Mouse (Mus musculus) intestine, embryonic 14.5 days (tissue): ENCODE data around the gene Med18. TPM values are rescaled to one million over a fixed set of nuclear protein-coding genes. Genes with fewer than 3 reads are reported as not detected.

Source experiments
- ATAC-seq: fragments of 200-750 bp; cut with Nextera tagmentation; replicated peaks from 2 replicates; pipeline ENCODE4 v1.8.0; 2017; ENCODE audit warnings: low read depth, moderate number of reproducible peaks, moderate TSS enrichment, moderate library complexity; ENCODE audit not compliant: low FRiP score, low TSS enrichment
- DNase-seq: peaks from one replicate; pipeline ENCODE4 v3.0.0-alpha.2; 2018; ENCODE audit warnings: low spot score
- H3K27ac ChIP-seq: fragments of 300-500 bp; sonication (generic); 2 replicates; pipeline ENCODE4 v1.5.1; 2014; ENCODE audit warnings: low read depth, mild to moderate bottlenecking, control low read depth
- H3K27me3 ChIP-seq: fragments of 300-500 bp; sonication (generic); replicated peaks from 2 replicates; pipeline ENCODE4 v1.6.1; 2014; ENCODE audit warnings: low read length, control low read depth; ENCODE audit not compliant: control insufficient read depth, insufficient read depth
- H3K36me3 ChIP-seq: fragments of 300-500 bp; sonication (generic); 2 replicates; pipeline ENCODE4 v1.6.1; 2014; ENCODE audit warnings: low read length, control low read depth; ENCODE audit not compliant: control insufficient read depth, insufficient read depth
- H3K4me1 ChIP-seq: fragments of 300-500 bp; sonication (generic); replicated peaks from 2 replicates; pipeline ENCODE4 v1.6.1; 2014; ENCODE audit warnings: low read length, control low read depth, mixed read lengths; ENCODE audit not compliant: control insufficient read depth, insufficient read depth
- H3K4me2 ChIP-seq: fragments of 300-500 bp; sonication (generic); 2 replicates; pipeline ENCODE4 v1.6.1; 2014; ENCODE audit warnings: low read length
- H3K4me3 ChIP-seq: fragments of 300-500 bp; sonication (generic); 2 replicates; pipeline ENCODE4 v1.5.1; 2014; ENCODE audit warnings: low read depth, low read length, control low read depth, mixed read lengths
- H3K9ac ChIP-seq: fragments of 300-500 bp; sonication (generic); 2 replicates; pipeline ENCODE4 v1.6.1; 2014; ENCODE audit warnings: mild to moderate bottlenecking, low read length
- H3K9me3 ChIP-seq: fragments of 300-500 bp; sonication (generic); 2 replicates; pipeline ENCODE4 v1.6.1; 2016; ENCODE audit warnings: low read length, control low read depth; ENCODE audit not compliant: control insufficient read depth
- WGBS: fragments of 180-500 bp; shearing (Covaris S2); extraction: QIAGEN DNeasy Blood & Tissue Kit; methylation state at CpG from one replicate; pipeline ENCODE4 v1.1.7; 2014; 5-methylcytosine and 5-hydroxymethylcytosine counted together
- polyA plus RNA-seq: library from polyadenylated mRNA; unstranded; fragments of >200 nt; fragmentation: Nextera tagmentation; extraction: Ambion mirVana; gene quantifications from 2 replicates; pipeline ENCODE4 v1.2.1, GENCODE M21; 2014

Med18 gene
- 11.4 and 16.2 TPM in 2 replicates for polyA plus RNA-seq

- H3K4me3 ChIP-seq: peak within 1 kb of the TSS; percentile 83
Measured at GRCm38 (mm10) chr4:132463430-132464254, at the start of gene Med18. Med18 (minus strand) TSS chr4:132463921.

GRCm38 (mm10) chr4:132512080-132512479 is 48.4 kb upstream of the Med18 start:
- peaks cover 6% of the 10 kb centered on the region for H3K4me1 ChIP-seq
- WGBS: 68% methylated on average over 3 of the region's 3 CpGs
- H3K27ac ChIP-seq: no peak overlapping the region
- H3K9me3 ChIP-seq: no peaks in the 10 kb centered on the region
- H3K27me3 ChIP-seq: no peaks in the 10 kb centered on the region
- no peak overlapping the region for H3K4me3 ChIP-seq
- H3K36me3 ChIP-seq: no peaks in the 10 kb centered on the region
- no peak for DNase-seq
- no peak for ATAC-seq
- no peak overlapping the region for H3K9ac ChIP-seq
- H3K4me2 ChIP-seq: no peak overlapping the region

More at GRCm38 (mm10) chr4:132463430-132464254, at the start of gene Med18:
- H3K4me1 ChIP-seq: peaks cover 8% of the 10 kb centered on the region
- H3K9me3 ChIP-seq: no peaks in the 10 kb centered on the region
- H3K27me3 ChIP-seq: no peaks in the 10 kb centered on the region
- peak within 1 kb of the TSS; percentile 70 for H3K27ac ChIP-seq
- DNase-seq: peak; percentile 95
- peaks cover 27% of the 10 kb centered on the region for H3K36me3 ChIP-seq
- ATAC-seq: peak; percentile 92
- peak within 1 kb of the TSS; percentile 77 for H3K4me2 ChIP-seq
- WGBS: under 1% methylated on average over 44 of the region's 44 CpGs
- peak within 1 kb of the TSS; percentile 86 for H3K9ac ChIP-seq

DNA sequence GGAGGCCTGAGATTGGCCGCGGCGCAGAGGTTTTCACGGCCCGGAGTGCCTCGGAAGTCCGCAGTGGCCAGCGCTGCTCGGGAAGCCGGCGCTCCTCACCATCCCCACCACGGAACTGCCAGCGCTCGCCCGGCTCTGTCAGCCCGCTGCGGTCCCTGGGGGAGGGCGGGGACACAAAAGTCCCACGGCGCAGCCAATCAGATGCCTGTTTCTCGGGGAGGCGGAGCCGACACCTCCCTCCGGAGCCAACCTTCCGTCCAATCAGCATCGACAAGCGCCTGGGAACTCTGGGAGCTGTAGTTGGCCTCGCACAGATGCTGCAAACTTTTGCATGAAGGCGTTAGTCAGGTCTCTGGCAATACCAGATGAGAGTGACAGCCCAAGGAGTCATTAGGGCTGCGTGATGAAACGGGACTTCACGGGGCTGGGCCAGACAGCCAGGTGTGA is 46.7 kb upstream of the Med18 start, which contains the start of gene Sesn2:
TSS of gene Sesn2 (minus strand) at position 150 of the 447 bp plus-strand sequence.
- no peak for DNase-seq

GRCm38 (mm10) chr4:132509621-132510296 is 46.0 kb upstream of the Med18 start:
- Histone ChIP-seq H3K27me3 (no peaks in the 10 kb centered on the region), H3K9me3 (no peaks in the 10 kb centered on the region), H3K4me3 (peak overlapping the region; percentile 82), H3K36me3 (no peaks in the 10 kb centered on the region), H3K4me1 (peaks cover 6% of the 10 kb centered on the region), H3K4me2 (peak overlapping the region; percentile 56), H3K27ac (peak overlapping the region; percentile 78), H3K9ac (peak overlapping the region; percentile 71)
- ATAC-seq (peak; percentile 79), DNase-seq (peak; percentile 94)
- WGBS: under 1% methylated on average over 51 of the region's 52 CpGs

More for the DNA sequence above, 46.7 kb upstream of the Med18 start, which contains the start of gene Sesn2:
- 0% methylated on average over 32 of the region's 32 CpGs for WGBS
- H3K27ac ChIP-seq: peak within 1 kb of the TSS; percentile 78
- peak within 1 kb of the TSS; percentile 71 for H3K9ac ChIP-seq
- peak within 1 kb of the TSS; percentile 82 for H3K4me3 ChIP-seq
- H3K27me3 ChIP-seq: no peaks in the 10 kb centered on the region
- no peaks in the 10 kb centered on the region for H3K9me3 ChIP-seq
- peak; percentile 86 for ATAC-seq
- peak within 1 kb of the TSS; percentile 56 for H3K4me2 ChIP-seq
- no peaks in the 10 kb centered on the region for H3K36me3 ChIP-seq
- peaks cover 6% of the 10 kb centered on the region for H3K4me1 ChIP-seq

- H3K4me1 ChIP-seq: peaks cover 6% of the 10 kb centered on the region; the same call in 1 of the 2 replicates
- no peak overlapping the region for H3K4me2 ChIP-seq
- H3K27me3 ChIP-seq: no peaks in the 10 kb centered on the region
- 51% methylated on average over 2 of the region's 2 CpGs for WGBS
- no peak overlapping the region for H3K9ac ChIP-seq
- 0 out of 2 replicates have a peak overlapping the region, but pooled peaks have one; percentile 1 for H3K27ac ChIP-seq
- DNase-seq (no peak), ATAC-seq (no peak)
- no peaks in the 10 kb centered on the region for H3K9me3 ChIP-seq
- H3K4me3 ChIP-seq: no peak overlapping the region
- no peaks in the 10 kb centered on the region for H3K36me3 ChIP-seq
Measured at GRCm38 (mm10) chr4:132507210-132507609, 43.5 kb upstream of the Med18 start.

DNA sequence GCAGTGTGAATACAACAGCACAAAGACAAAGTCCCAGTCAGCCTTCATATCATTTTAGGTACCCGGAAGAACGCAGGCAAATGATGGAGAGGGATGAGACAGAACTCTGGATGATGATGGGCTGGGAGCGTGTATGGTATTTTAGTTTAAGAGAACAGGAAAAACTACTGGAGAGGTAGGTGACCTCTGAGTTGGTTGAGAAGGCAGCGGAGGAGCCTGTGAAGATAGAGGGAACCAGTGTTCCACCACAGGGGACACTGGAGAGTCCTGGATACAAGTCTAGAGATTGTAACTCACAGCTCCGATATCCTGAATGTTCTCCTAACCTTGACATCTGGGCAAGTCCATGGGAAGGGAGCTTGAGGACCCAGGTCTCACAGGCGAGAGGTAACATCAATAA is 42.5 kb upstream of the Med18 start:
- DNase-seq (no peak), ATAC-seq (no peak)
- H3K27me3 ChIP-seq: no peaks in the 10 kb centered on the region
- no peak overlapping the region for H3K9ac ChIP-seq
- no peak overlapping the region for H3K27ac ChIP-seq
- H3K9me3 ChIP-seq: no peaks in the 10 kb centered on the region
- WGBS: 78% methylated on average over 6 of the region's 6 CpGs
- H3K4me2 ChIP-seq: no peak overlapping the region
- H3K4me1 ChIP-seq: peaks cover 6% of the 10 kb centered on the region; the same call in 1 of the 2 replicates
- H3K4me3 ChIP-seq: no peak overlapping the region
- no peaks in the 10 kb centered on the region for H3K36me3 ChIP-seq

DNA sequence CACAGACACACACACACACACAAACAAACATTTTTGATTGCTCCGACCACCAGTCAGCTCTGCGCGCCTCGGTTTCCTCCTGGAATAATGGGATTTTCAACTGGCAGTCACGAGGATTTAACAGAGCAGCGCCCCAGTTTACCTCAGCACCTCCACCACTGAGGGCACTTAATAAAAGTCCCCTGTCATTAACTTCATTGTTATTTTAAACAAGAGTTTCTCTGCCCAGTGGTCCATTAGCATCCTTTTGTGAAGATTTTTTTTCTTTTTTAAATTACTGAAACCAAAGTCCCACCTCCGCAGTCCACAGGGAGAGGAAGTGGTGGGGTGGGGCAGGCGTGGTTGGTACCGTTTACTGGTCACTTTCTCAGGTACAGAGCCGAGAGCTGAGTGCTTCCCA is 42.1 kb upstream of the Med18 start:
- Histone ChIP-seq H3K4me1 (peaks cover 6% of the 10 kb centered on the region; the same call in 1 of the 2 replicates), H3K9me3 (no peaks in the 10 kb centered on the region), H3K9ac (no peak overlapping the region), H3K27ac (no peak overlapping the region), H3K36me3 (no peaks in the 10 kb centered on the region; the same call in 1 of the 2 replicates), H3K4me3 (no peak overlapping the region), H3K27me3 (no peaks in the 10 kb centered on the region), H3K4me2 (no peak overlapping the region)
- ATAC-seq (no peak), DNase-seq (no peak)
- WGBS: 50% methylated on average over 10 of the region's 10 CpGs

DNA sequence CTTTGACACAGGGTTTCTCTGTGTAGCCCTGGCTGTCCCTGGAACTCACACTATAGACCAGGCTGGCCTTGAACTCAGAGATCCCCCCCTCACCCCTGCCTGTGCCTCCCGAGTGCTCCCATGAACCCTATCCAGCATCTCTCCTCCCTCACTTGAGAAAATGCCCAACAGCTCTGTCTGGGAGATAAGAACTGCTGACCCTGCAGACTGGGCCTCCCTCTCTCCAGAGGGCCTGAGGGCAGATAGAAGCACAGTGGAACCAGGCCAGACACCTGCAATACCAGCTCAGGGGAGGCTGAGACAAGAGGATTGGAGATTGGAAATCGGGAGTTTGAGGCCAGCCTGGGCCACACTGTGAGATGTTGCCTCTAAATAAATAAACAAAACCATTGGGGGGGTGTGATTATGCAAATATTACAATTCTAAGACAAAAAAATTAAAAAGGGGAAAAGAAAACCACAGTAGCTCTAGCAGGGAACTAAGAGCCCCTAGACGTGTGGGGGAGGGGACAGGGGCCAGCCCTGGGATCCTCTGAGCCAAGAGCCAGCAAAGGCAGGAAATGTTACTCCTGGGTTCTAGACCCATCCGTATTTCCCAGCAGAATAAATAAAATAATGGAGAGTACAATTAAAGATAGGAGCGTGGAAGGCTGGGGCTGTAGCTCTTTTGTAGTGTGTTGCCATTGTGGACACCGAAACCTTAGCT is 41.5 kb upstream of the Med18 start:
- Histone ChIP-seq H3K4me2 (no peak overlapping the region), H3K9ac (no peak overlapping the region), H3K4me1 (peaks cover 6% of the 10 kb centered on the region; the same call in 1 of the 2 replicates), H3K27me3 (no peaks in the 10 kb centered on the region), H3K9me3 (no peaks in the 10 kb centered on the region), H3K36me3 (peaks cover 4% of the 10 kb centered on the region; the same call in 1 of the 2 replicates), H3K4me3 (no peak overlapping the region), H3K27ac (no peak overlapping the region)
- 60% methylated on average over 6 of the region's 6 CpGs for WGBS
- DNase-seq: no peak
- no peak for ATAC-seq
